Mouse (Mus musculus) heart, embryonic 11.5 days (tissue): Measurements from ENCODE around the gene Dlg2. TPM values are rescaled to one million over a fixed set of nuclear protein-coding genes. Genes with fewer than 3 reads are reported as not detected.

Source experiments
- ATAC-seq: fragments of 200-750 bp; cut with Nextera tagmentation; replicated peaks from 2 replicates; pipeline ENCODE4 v1.8.0; 2017; ENCODE audit warnings: moderate library complexity; ENCODE audit not compliant: insufficient number of reproducible peaks, low FRiP score, low TSS enrichment
- H3K27ac ChIP-seq: fragments of 300-500 bp; sonication (generic); 2 replicates; pipeline ENCODE4 v1.5.1; 2014; ENCODE audit warnings: mild to moderate bottlenecking, low read depth, low read length
- H3K27me3 ChIP-seq: fragments of 300-500 bp; sonication (generic); 2 replicates; pipeline ENCODE4 v1.6.1; 2014; ENCODE audit warnings: mild to moderate bottlenecking, low read length, mixed read lengths; ENCODE audit not compliant: control insufficient read depth, insufficient read depth
- H3K36me3 ChIP-seq: fragments of 300-500 bp; sonication (generic); 2 replicates; pipeline ENCODE4 v1.6.1; 2014; ENCODE audit warnings: mild to moderate bottlenecking, low read length, moderate library complexity, mixed read lengths; ENCODE audit not compliant: control insufficient read depth, insufficient read depth
- H3K4me1 ChIP-seq: fragments of 300-500 bp; sonication (generic); 2 replicates; pipeline ENCODE4 v1.6.1; 2014; ENCODE audit warnings: low read length; ENCODE audit not compliant: control insufficient read depth, insufficient read depth
- H3K4me2 ChIP-seq: fragments of 300-500 bp; sonication (generic); 2 replicates; pipeline ENCODE4 v1.6.1; 2014; ENCODE audit warnings: mild to moderate bottlenecking, moderate library complexity
- H3K4me3 ChIP-seq: fragments of 300-500 bp; sonication (generic); 2 replicates; pipeline ENCODE4 v1.5.1; 2014; ENCODE audit warnings: low read depth, low read length
- H3K9ac ChIP-seq: fragments of 300-500 bp; sonication (generic); 2 replicates; pipeline ENCODE4 v1.6.1; 2014; ENCODE audit warnings: mild to moderate bottlenecking, low read depth, low read length, moderate library complexity
- H3K9me3 ChIP-seq: fragments of 300-500 bp; sonication (generic); replicated peaks from 2 replicates; pipeline ENCODE4 v1.6.1; 2016; ENCODE audit warnings: low read length; ENCODE audit not compliant: control insufficient read depth
- WGBS: fragments of 180-500 bp; shearing (Covaris S2); extraction: QIAGEN DNeasy Blood & Tissue Kit; methylation state at CpG from one replicate; pipeline ENCODE4 v1.1.7; 2014; ENCODE audit not compliant: insufficient replicate concordance; 5-methylcytosine and 5-hydroxymethylcytosine counted together
- polyA plus RNA-seq: library from polyadenylated mRNA; unstranded; fragments of >200 nt; fragmentation: Nextera tagmentation; extraction: Ambion mirVana; gene quantifications from 2 replicates; pipeline ENCODE4 v1.2.1, GENCODE M21; 2014

The Dlg2 gene
- polyA plus RNA-seq, 1 experiment from 2014 or later, result 8.5 TPM

- no peaks in the 10 kb centered on the region for H3K9me3 ChIP-seq
- WGBS, result 85% methylated on average over 2 of the region's 2 CpGs
- no peak for ATAC-seq
These were observed 1624.4 kb downstream of the Dlg2 start for GRCm38 (mm10) chr7:92100847-92101246.

GRCm38 (mm10) chr7:92102892-92103543 is 1626.5 kb downstream of the Dlg2 start:
- H3K36me3 ChIP-seq, result no peaks in the 10 kb centered on the region
- H3K27me3 ChIP-seq, result no peaks in the 10 kb centered on the region
- H3K9ac ChIP-seq, result no peak overlapping the region
- no peak overlapping the region for H3K27ac ChIP-seq
- no peak overlapping the region for H3K4me3 ChIP-seq
- no peaks in the 10 kb centered on the region for H3K9me3 ChIP-seq
- no peaks in the 10 kb centered on the region for H3K4me1 ChIP-seq
- WGBS, result 14% methylated on average over 4 of the region's 4 CpGs
- no peak overlapping the region for H3K4me2 ChIP-seq
- no peak for ATAC-seq

More at GRCm38 (mm10) chr7:92100847-92101246, 1624.4 kb downstream of the Dlg2 start:
- no peak overlapping the region for H3K4me2 ChIP-seq
- no peak overlapping the region for H3K4me3 ChIP-seq
- no peaks in the 10 kb centered on the region for H3K4me1 ChIP-seq
- no peak overlapping the region for H3K27ac ChIP-seq
- no peaks in the 10 kb centered on the region for H3K27me3 ChIP-seq
- no peaks in the 10 kb centered on the region for H3K36me3 ChIP-seq
- no peak overlapping the region for H3K9ac ChIP-seq

GRCm38 (mm10) chr7:92105477-92105876 is 1629.0 kb downstream of the Dlg2 start:
- no peaks in the 10 kb centered on the region for H3K4me1 ChIP-seq
- H3K9me3 ChIP-seq, result no peaks in the 10 kb centered on the region
- H3K27ac ChIP-seq, result no peak overlapping the region
- no peak overlapping the region for H3K4me2 ChIP-seq
- no peak overlapping the region for H3K4me3 ChIP-seq
- WGBS, result 23% methylated on average over 2 of the region's 2 CpGs
- H3K27me3 ChIP-seq, result no peaks in the 10 kb centered on the region
- ATAC-seq, result no peak
- no peak overlapping the region for H3K9ac ChIP-seq
- no peaks in the 10 kb centered on the region for H3K36me3 ChIP-seq

GRCm38 (mm10) chr7:92105956-92106355 is 1629.5 kb downstream of the Dlg2 start:
- no peaks in the 10 kb centered on the region for H3K4me1 ChIP-seq
- H3K36me3 ChIP-seq, result no peaks in the 10 kb centered on the region
- 64% methylated on average over 2 of the region's 2 CpGs for WGBS
- no peaks in the 10 kb centered on the region for H3K9me3 ChIP-seq
- H3K27ac ChIP-seq, result no peak overlapping the region
- no peaks in the 10 kb centered on the region for H3K27me3 ChIP-seq
- no peak for ATAC-seq
- H3K9ac ChIP-seq, result no peak overlapping the region
- no peak overlapping the region for H3K4me3 ChIP-seq
- no peak overlapping the region for H3K4me2 ChIP-seq

GRCm38 (mm10) chr7:92113065-92113464 is 1636.6 kb downstream of the Dlg2 start:
- no peaks in the 10 kb centered on the region for H3K9me3 ChIP-seq

GRCm38 (mm10) chr7:92115237-92115871 is 1638.9 kb downstream of the Dlg2 start:
- WGBS, result 58% methylated on average over 5 of the region's 5 CpGs
- Histone ChIP-seq H3K27me3 (no peaks in the 10 kb centered on the region), H3K27ac (no peak overlapping the region), H3K9ac (no peak overlapping the region), H3K4me2 (no peak overlapping the region), H3K4me1 (no peaks in the 10 kb centered on the region), H3K9me3 (no peaks in the 10 kb centered on the region), H3K4me3 (no peak overlapping the region), H3K36me3 (no peaks in the 10 kb centered on the region)
- no peak for ATAC-seq

More at GRCm38 (mm10) chr7:92113065-92113464, 1636.6 kb downstream of the Dlg2 start:
- no peak for ATAC-seq
- Histone ChIP-seq H3K4me1 (no peaks in the 10 kb centered on the region), H3K9ac (no peak overlapping the region), H3K4me2 (no peak overlapping the region), H3K4me3 (no peak overlapping the region), H3K27me3 (no peaks in the 10 kb centered on the region), H3K36me3 (no peaks in the 10 kb centered on the region), H3K27ac (no peak overlapping the region)
- 80% methylated on average over 4 of the region's 4 CpGs for WGBS

- ATAC-seq, result no peak
- no peak overlapping the region for H3K4me3 ChIP-seq
- H3K36me3 ChIP-seq, result no peaks in the 10 kb centered on the region
- H3K9me3 ChIP-seq, result no peaks in the 10 kb centered on the region
- H3K9ac ChIP-seq, result no peak overlapping the region
- H3K27ac ChIP-seq, result no peak overlapping the region
- peaks cover 7% of the 10 kb centered on the region; the same call in 1 of the 2 replicates for H3K4me1 ChIP-seq
- H3K4me2 ChIP-seq, result no peak overlapping the region
- 58% methylated on average over 2 of the region's 2 CpGs for WGBS
- H3K27me3 ChIP-seq, result no peaks in the 10 kb centered on the region
These were observed 1646.8 kb downstream of the Dlg2 start for GRCm38 (mm10) chr7:92123276-92123675.

GRCm38 (mm10) chr7:92125886-92126285 is 1649.4 kb downstream of the Dlg2 start:
- Histone ChIP-seq H3K27ac (peak overlapping the region; percentile 57; the same call in 1 of the 2 replicates), H3K4me3 (no peak overlapping the region), H3K9me3 (no peaks in the 10 kb centered on the region), H3K9ac (no peak overlapping the region), H3K4me1 (peaks cover 7% of the 10 kb centered on the region; the same call in 1 of the 2 replicates), H3K4me2 (no peak overlapping the region), H3K27me3 (no peaks in the 10 kb centered on the region), H3K36me3 (no peaks in the 10 kb centered on the region)
- ATAC-seq, result peak; percentile 63; the same call in 1 of the 2 replicates
- 42% methylated on average over 3 of the region's 3 CpGs for WGBS
